Mouse (Mus musculus): ENCODE measurements around the gene Gba. TPM values are rescaled to one million over a fixed set of nuclear protein-coding genes. Genes with fewer than 3 reads are reported as not detected.

Gene Gba
- 79.6 to 102 TPM (median 97.6 TPM) in 4 replicates for total RNA-seq (2023)

GRCm38 (mm10) chr3:89202253-89203141 lies at the start of gene Gba:
Gene Gba (plus strand): TSS chr3:89202928.

GRCm38 (mm10) chr3:89159616-89160344 lies 42.9 kb upstream of the Gba start, which contains the start of gene Hcn3:
Gene Hcn3 (minus strand): TSS chr3:89160196.

GRCm38 (mm10) chr3:89164506-89165267 lies 38.0 kb upstream of the Gba start, which contains the start of gene Clk2:
Gene Clk2 (plus strand): TSS chr3:89164795.

DNA sequence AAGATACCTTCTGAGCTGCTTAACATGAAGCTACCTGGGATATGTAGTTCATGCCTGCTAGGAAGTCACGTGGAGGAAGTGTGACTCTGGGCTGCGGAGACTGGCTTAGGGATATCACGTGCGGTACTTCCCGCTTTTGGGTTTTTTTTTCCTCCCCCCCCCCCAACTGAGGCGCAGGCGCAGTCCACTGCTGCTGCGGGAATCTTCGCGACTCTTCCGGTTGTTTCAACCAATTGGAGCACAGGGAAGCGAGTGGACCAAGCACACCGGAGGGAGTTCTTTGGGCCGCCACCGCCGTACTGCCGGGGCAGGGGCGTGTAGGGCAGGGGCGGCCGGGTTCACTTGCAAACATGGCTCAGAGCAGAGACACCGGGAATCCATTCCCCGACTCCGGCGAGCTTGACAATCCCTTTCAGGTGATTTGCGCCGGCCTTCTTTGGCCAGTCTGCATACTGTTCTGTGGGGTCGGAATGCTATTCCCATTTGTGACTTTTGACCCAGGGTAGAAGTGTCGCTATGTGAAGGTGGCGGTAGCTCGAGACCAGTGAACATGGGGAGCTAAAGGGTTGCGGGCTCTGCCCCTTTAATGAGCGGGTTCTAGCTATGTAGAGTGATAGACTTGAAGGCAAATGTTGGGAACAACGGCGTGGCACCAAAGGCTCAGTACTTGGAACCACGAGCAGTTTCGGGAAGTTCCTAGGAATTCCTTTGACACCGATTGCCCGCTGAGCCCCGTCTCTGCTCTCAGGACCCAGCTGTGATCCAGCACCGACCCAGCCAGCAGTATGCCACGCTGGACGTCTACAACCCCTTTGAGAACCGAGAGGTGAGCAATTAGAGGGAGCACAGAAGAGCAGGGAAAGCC lies 25.3 kb upstream of the Gba start, which contains the start of gene Scamp3:
Scamp3 (plus strand) TSS at position 232 of the 865 bp plus-strand sequence.

GRCm38 (mm10) chr3:89183058-89183958 lies 19.4 kb upstream of the Gba start, which contains the start of gene Fam189b:
Gene Fam189b (plus strand): TSS chr3:89183143.

DNA sequence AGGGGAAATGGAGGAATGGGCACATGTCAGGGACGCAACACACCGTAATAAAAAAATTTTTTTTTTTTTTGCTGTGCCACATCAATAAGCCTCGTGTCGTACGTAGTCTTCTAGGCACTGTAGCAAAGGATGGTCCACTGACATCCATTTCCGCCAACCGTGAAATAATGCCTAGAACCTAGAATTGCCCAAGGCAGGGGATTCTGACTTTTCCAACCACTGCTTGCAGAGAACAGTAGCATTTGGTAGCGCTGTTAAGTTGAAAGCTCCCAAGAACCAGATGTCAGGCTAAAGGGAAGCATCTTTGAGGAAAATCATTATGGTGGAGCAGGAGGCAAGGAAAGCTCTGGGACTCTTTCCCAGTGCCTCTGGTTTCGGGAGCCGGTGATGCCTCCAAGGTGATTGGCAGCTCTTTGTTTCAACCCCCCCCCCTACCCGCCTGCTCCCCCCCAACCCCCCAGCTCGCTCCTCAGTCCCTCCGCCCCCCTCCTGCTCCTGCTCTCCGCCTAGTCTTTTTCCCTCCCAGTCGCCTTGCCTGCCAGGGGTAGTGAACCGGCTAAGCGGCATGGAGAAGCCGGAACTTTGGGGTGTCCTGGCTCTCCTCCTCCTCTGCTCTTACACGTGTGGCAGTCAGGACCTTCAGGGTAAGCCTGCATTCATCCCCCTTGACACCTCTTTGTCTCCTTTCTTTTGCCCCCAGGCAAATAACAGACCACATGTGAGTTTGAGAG lies 12.1 kb downstream of the Gba start, which contains the start of gene Thbs3:
Thbs3 (plus strand) TSS at position 500 of the 731 bp plus-strand sequence.

DNA sequence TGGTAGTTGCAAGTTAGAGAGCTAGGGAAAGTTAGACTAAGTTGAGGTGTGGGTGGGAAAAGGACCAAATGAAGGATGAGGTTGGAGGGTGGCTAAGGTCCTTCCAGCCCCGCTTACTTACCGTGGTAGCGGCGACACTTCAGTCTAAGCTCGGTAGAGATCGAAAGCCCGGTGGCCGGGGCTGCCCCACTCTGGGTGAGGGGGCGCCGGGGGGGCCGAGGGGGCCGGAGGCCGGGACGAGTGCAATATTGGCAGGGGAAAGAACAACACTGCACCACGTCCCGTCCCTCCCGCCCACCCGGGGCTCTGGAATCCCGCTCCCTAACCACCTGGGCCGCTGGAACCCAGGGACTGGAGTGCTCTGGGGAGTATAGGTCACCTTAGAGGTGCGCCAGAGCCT lies 24.2 kb downstream of the Gba start, which contains the start of gene Mtx1:
Mtx1 (minus strand) TSS at position 189 of the 400 bp plus-strand sequence.

DNA sequence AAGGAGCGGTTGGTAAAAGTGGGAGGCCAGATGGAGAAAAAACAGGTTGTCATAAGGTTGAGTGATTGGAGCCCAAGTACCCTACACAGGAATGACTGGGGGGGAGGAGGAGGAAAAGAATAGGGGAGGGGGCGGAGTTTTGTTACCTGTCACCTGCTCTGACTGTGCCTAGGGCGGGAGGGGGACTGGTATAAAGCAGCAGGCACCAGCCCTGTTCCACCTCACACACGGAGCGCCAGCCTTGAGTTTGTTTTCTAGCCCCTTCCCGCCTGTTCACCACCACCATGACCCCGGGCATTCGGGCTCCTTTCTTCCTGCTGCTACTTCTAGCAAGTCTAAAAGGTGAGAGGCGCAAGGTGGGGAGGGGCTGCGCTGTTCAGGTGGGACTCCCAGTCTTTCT lies 26.1 kb downstream of the Gba start, which contains the start of gene Muc1:
Muc1 (plus strand) TSS at position 222 of the 400 bp plus-strand sequence.

GRCm38 (mm10) chr3:89245688-89246171 lies 43.0 kb downstream of the Gba start, which contains the start of gene Krtcap2:
Gene Krtcap2 (plus strand): TSS chr3:89245966.

DNA sequence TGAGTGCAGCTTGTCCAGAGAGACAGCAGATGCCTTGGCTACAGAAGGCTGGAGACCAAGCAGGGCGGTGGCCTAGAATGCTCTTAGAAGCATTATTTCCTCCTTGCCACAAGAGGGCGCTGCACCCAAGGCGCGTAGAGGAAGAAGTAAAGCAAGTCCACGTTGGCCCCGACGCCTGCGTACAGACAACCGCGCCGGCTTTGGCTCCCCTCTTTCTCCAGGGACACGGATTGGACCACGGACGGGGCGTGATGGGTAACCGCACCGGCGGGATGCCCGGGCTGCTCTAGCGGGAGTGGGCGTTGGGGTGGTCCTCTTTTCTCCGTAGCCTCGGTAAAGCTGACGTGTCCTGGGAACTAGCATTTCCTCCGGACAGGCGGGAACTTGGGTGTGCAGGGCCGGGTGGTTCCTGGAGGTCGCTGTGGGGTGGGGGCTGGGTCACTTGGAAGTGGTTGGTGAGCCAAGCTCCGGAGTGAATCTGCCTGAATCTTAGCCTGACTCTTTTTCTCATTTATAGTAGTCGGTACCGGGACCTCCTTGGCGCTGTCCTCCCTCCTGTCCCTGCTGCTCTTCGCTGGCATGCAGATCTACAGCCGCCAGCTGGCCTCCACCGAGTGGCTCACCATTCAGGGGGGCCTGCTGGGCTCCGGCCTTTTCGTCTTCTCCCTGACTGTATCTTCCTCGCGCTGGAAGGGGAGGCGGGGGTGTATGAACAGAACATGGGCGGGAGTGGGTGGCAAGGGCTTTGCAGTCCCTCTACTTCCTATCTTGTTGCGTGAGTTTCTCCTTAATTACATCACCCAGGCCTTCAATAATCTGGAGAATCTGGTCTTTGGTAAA lies 43.8 kb downstream of the Gba start, which contains the start of gene Trim46:
Trim46 (minus strand) TSS at position 49 of the 840 bp plus-strand sequence.

Other genes with a start within 250 kb of the Gba start
- 53.5 to 67.5 TPM (median 58.6 TPM) in 4 replicates for gene Rusc1, start 109.6 kb upstream of the Gba start, total RNA-seq (2023)
- gene Gm43738, start 101.8 kb upstream of the Gba start, total RNA-seq (2023) = not detected in 4 replicates
- gene Fdps, start 101.0 kb upstream of the Gba start, total RNA-seq (2023) = 17.6 to 21.4 TPM (median 20.3 TPM) in 4 replicates
- not detected in 4 replicates for gene Pklr, start 66.8 kb upstream of the Gba start, total RNA-seq (2023)
- gene Hcn3, start 42.7 kb upstream of the Gba start, total RNA-seq (2023) = 2.2 to 5.3 TPM (median 5.1 TPM) in 4 replicates
- gene Clk2, start 38.1 kb upstream of the Gba start, total RNA-seq (2023) = 144 to 159 TPM (median 155 TPM) in 4 replicates
- 109 to 121 TPM (median 115 TPM) in 4 replicates for gene Scamp3, start 25.5 kb upstream of the Gba start, total RNA-seq (2023)
- 12.9 to 24.4 TPM (median 20.3 TPM) in 4 replicates for gene Fam189b, start 19.8 kb upstream of the Gba start, total RNA-seq (2023)
- 8.6 to 13.2 TPM (median 9.9 TPM) in 4 replicates for gene Thbs3, start 12.3 kb downstream of the Gba start, total RNA-seq (2023)
- gene Mtx1, start 24.2 kb downstream of the Gba start, total RNA-seq (2023) = 227 to 250 TPM (median 239 TPM) in 4 replicates
- 1.4 to 3.6 TPM (median 1.6 TPM) in 4 replicates for gene Muc1, start 26.1 kb downstream of the Gba start, total RNA-seq (2023)
- gene Krtcap2, start 43.0 kb downstream of the Gba start, total RNA-seq (2023) = 88.4 to 116 TPM (median 101 TPM) in 4 replicates
- 2.1 to 5.6 TPM (median 3.3 TPM) in 4 replicates for gene Trim46, start 43.4 kb downstream of the Gba start, total RNA-seq (2023)
- 64.0 to 79.9 TPM (median 68.1 TPM) in 4 replicates for gene Dpm3, start 56.4 kb downstream of the Gba start, total RNA-seq (2023)
- gene Slc50a1, start 67.6 kb downstream of the Gba start, total RNA-seq (2023) = 140 to 170 TPM (median 145 TPM) in 4 replicates
- 1.0 to 1.8 TPM (median 1.1 TPM) in 4 replicates for gene Efna1, start 78.2 kb downstream of the Gba start, total RNA-seq (2023)
- gene Efna3, start 120.0 kb downstream of the Gba start, total RNA-seq (2023) = not detected in 4 replicates
- 0.36 TPM in 1 of 4 replicates, not detected in the others for gene Efna4, start 135.1 kb downstream of the Gba start, total RNA-seq (2023)
- gene Adam15, start 147.1 kb downstream of the Gba start, total RNA-seq (2023) = 6.8 to 7.4 TPM (median 7.1 TPM) in 4 replicates
- gene Dcst2, start 159.0 kb downstream of the Gba start, total RNA-seq (2023) = 0.25 TPM in 1 of 4 replicates, not detected in the others
- gene Dcst1, start 162.3 kb downstream of the Gba start, total RNA-seq (2023) = 0.31 to 0.33 TPM in 2 of 4 replicates, not detected in the others
- gene Zbtb7b, start 191.8 kb downstream of the Gba start, total RNA-seq (2023) = 60.4 to 64.8 TPM (median 62.5 TPM) in 4 replicates
- gene Lenep, start 199.9 kb downstream of the Gba start, total RNA-seq (2023) = 0.52 TPM in 1 of 4 replicates, not detected in the others
- gene Flad1, start 208.9 kb downstream of the Gba start, total RNA-seq (2023) = 31.6 to 44.7 TPM (median 35.1 TPM) in 4 replicates
- gene Cks1b, start 215.5 kb downstream of the Gba start, total RNA-seq (2023) = 3.8 to 6.6 TPM (median 4.5 TPM) in 4 replicates
- 88.4 to 93.9 TPM (median 92.1 TPM) in 4 replicates for gene Shc1, start 215.5 kb downstream of the Gba start, total RNA-seq (2023)
- gene Pygo2, start 227.3 kb downstream of the Gba start, total RNA-seq (2023) = 32.0 to 39.9 TPM (median 36.9 TPM) in 4 replicates
- gene Pbxip1, start 233.8 kb downstream of the Gba start, total RNA-seq (2023) = 124 to 130 TPM (median 128 TPM) in 4 replicates

All from B cell, adult 62 days (primary cell).